13 mouse cellular contexts compared by ENCODE assay signal in genomic region chr16:38755452-38756176, GRCm38 (mm10). TPM values are rescaled to one million over a fixed set of nuclear protein-coding genes. Genes with fewer than 3 reads are reported as not detected.
DNase-seq lines count a peak whose midpoint lies in the region; ATAC-seq lines count a peak whose summit lies in the region.
"Had no signal": no experiment of that assay in that cellular context is flagged by ENCODE, and none has a peak within 500 bp of the region (broad histone marks: within the 10 kb centered on the region; RNA-seq: fewer than 3 reads in every experiment).

No protein-coding gene starts in this region.

- DNase-seq in heart, adult 9 months (ENCODE audit: low spot score in 2 of 2): no peak
- peak; percentile 36 for DNase-seq in induced T-regulatory cell, adult 2 months (ENCODE audit: low read depth)
- DNase-seq in adrenal gland, postnatal 10 days: no peak
- DNase-seq in gastrocnemius, postnatal 10 days: no peak
- DNase-seq: cerebellum, postnatal 14 days; right cerebral cortex, adult 18-20 months; thymus, adult 2 months had no signal

- peaks cover 64% of the 10 kb centered on the region for H3K4me1 ChIP-seq in heart, embryonic 12.5 days (replicated peaks)
- peaks cover 27% of the 10 kb centered on the region for H3K4me1 ChIP-seq in megakaryocyte, embryonic 14.5 days
- H3K4me1 ChIP-seq in stomach, embryonic 16.5 days (ENCODE audit: control insufficient read depth, insufficient read depth, low read length): peaks cover 4% of the 10 kb centered on the region

- H3K9me3 ChIP-seq in heart, embryonic 12.5 days (replicated peaks): no peaks in the 10 kb centered on the region
- H3K9me3 ChIP-seq in megakaryocyte, embryonic 14.5 days: no peaks in the 10 kb centered on the region; the same call in 1 of the 2 replicates
- H3K9me3 ChIP-seq in stomach, embryonic 16.5 days (replicated peaks; ENCODE audit: control insufficient read depth, low read length): no peaks in the 10 kb centered on the region

- H3K9ac ChIP-seq in heart, embryonic 12.5 days: no peak overlapping the region
- no peak overlapping the region for H3K9ac ChIP-seq in stomach, embryonic 16.5 days (ENCODE audit: low read length)

- H3K27me3 ChIP-seq in heart, embryonic 12.5 days (replicated peaks): no peaks in the 10 kb centered on the region
- H3K27me3 ChIP-seq in megakaryocyte, embryonic 14.5 days (replicated peaks): peaks cover 19% of the 10 kb centered on the region
- H3K27me3 ChIP-seq in stomach, embryonic 16.5 days (ENCODE audit: control insufficient read depth, insufficient read depth, low read length): no peaks in the 10 kb centered on the region

- peak; percentile 70 for ATAC-seq in heart, embryonic 12.5 days (ENCODE audit: insufficient number of reproducible peaks, low FRiP score)
- no peak for ATAC-seq in megakaryocyte, adult 5-6 weeks (ENCODE audit: poor library complexity, severe bottlenecking)
- ATAC-seq in stomach, embryonic 16.5 days (ENCODE audit: insufficient read depth, low FRiP score): no peak
- ATAC-seq: forebrain, embryonic 16.5 days had no signal

- peak overlapping the region; percentile 82 for H3K27ac ChIP-seq in heart, embryonic 12.5 days (ENCODE audit: poor library complexity, severe bottlenecking)
- H3K27ac ChIP-seq in stomach, embryonic 16.5 days (ENCODE audit: low read length): peak overlapping the region; percentile 24; the same call in 1 of the 2 replicates

- 40% methylated on average over 7 of the region's 7 CpGs for WGBS in heart, embryonic 12.5 days
- WGBS in stomach, embryonic 16.5 days: 45% methylated on average over 7 of the region's 7 CpGs

- no peak overlapping the region for H3K4me3 ChIP-seq in heart, embryonic 12.5 days
- peak overlapping the region; percentile 71 for H3K4me3 ChIP-seq in megakaryocyte, embryonic 14.5 days (replicated peaks)
- H3K4me3 ChIP-seq in stomach, embryonic 16.5 days (replicated peaks; ENCODE audit: low read length): no peak overlapping the region
- H3K4me3 ChIP-seq: myocyte had no signal

- peaks cover 40% of the 10 kb centered on the region for H3K36me3 ChIP-seq in heart, embryonic 12.5 days
- H3K36me3 ChIP-seq in megakaryocyte, embryonic 14.5 days (replicated peaks; ENCODE audit: low read length): no peaks in the 10 kb centered on the region
- H3K36me3 ChIP-seq in stomach, embryonic 16.5 days (ENCODE audit: control insufficient read depth, insufficient read depth, low read length): no peaks in the 10 kb centered on the region; the same call in 1 of the 2 replicates

- H3K4me2 ChIP-seq in heart, embryonic 12.5 days: peak overlapping the region; percentile 21; the same call in 1 of the 2 replicates
- no peak overlapping the region for H3K4me2 ChIP-seq in stomach, embryonic 16.5 days (ENCODE audit: low read depth, low read length)

RNA-seq across cellular contexts. Expression of gene B4galt4, which starts 13.6 kb away (rescaled TPM):
- polyA plus RNA-seq in heart, embryonic 12.5 days (2016; fragmentation: Nextera tagmentation; extraction: Ambion mirVana): 26.6 and 29.8 TPM in 2 replicates
- polyA plus RNA-seq in megakaryocyte, embryonic 14.5 days (2012; ENCODE audit: insufficient read depth, low replicate concordance): not detected in 2 replicates
- total RNA-seq in megakaryocyte, adult 5-6 weeks (2015): 12.2 and 20.8 TPM in 2 replicates
- total RNA-seq in megakaryocyte, adult 5-6 weeks (2017): 21.4 and 26.2 TPM in 2 replicates
- 20.8 TPM in 2 replicates for polyA plus RNA-seq in stomach, embryonic 16.5 days (2015; fragmentation: Nextera tagmentation; extraction: Ambion mirVana)
- total RNA-seq in adrenal gland, postnatal 10 days (2021): 10 to 100 TPM; 11.9 to 12.0 TPM
- total RNA-seq in gastrocnemius, postnatal 10 days (2021): 1 to 10 TPM; 5.5 to 5.7 TPM

RNA-seq across cellular contexts. Expression of gene Arhgap31, which starts 42.5 kb away (rescaled TPM):
- 43.1 and 47.7 TPM in 2 replicates for polyA plus RNA-seq in heart, embryonic 12.5 days (2016; fragmentation: Nextera tagmentation; extraction: Ambion mirVana)
- polyA plus RNA-seq in megakaryocyte, embryonic 14.5 days (2012; ENCODE audit: insufficient read depth, low replicate concordance): 0.58 TPM in 1 of 2 replicates, not detected in the other
- 20.4 and 21.4 TPM in 2 replicates for total RNA-seq in megakaryocyte, adult 5-6 weeks (2015)
- 10.0 and 14.6 TPM in 2 replicates for total RNA-seq in megakaryocyte, adult 5-6 weeks (2017)
- 8.8 and 10.9 TPM in 2 replicates for polyA plus RNA-seq in stomach, embryonic 16.5 days (2015; fragmentation: Nextera tagmentation; extraction: Ambion mirVana)
- total RNA-seq in adrenal gland, postnatal 10 days (2021): 10 to 100 TPM; 31.6 to 36.3 TPM
- total RNA-seq in gastrocnemius, postnatal 10 days (2021): 10 to 100 TPM; 22.1 to 28.5 TPM

RNA-seq across cellular contexts. Expression of gene Upk1b, which starts 44.5 kb away (rescaled TPM):
- polyA plus RNA-seq in heart, embryonic 12.5 days (2016; fragmentation: Nextera tagmentation; extraction: Ambion mirVana): 21.2 and 21.4 TPM in 2 replicates
- polyA plus RNA-seq in megakaryocyte, embryonic 14.5 days (2012; ENCODE audit: insufficient read depth, low replicate concordance): not detected in 2 replicates
- total RNA-seq in megakaryocyte, adult 5-6 weeks (2015): 1.0 and 1.3 TPM in 2 replicates
- total RNA-seq in megakaryocyte, adult 5-6 weeks (2017): 1.2 and 1.7 TPM in 2 replicates
- polyA plus RNA-seq in stomach, embryonic 16.5 days (2015; fragmentation: Nextera tagmentation; extraction: Ambion mirVana): 73.9 and 99.9 TPM in 2 replicates
- 1 to 10 TPM; 4.9 to 5.7 TPM for total RNA-seq in adrenal gland, postnatal 10 days (2021)
- not detected for total RNA-seq in gastrocnemius, postnatal 10 days (2021)
